Mouse (Mus musculus) megakaryocyte, embryonic 14.5 days (primary cell): Measurements from ENCODE around the gene Sept8.

Experiments used
- FLI1 ChIP-seq: IDR thresholded peaks from 2 replicates; pipeline ENCODE4 v1.6.1; 2012; ENCODE audit warnings: low read length, inconsistent platforms, mixed read lengths
- GATA1 ChIP-seq: IDR thresholded peaks from 3 replicates; pipeline ENCODE4 v1.6.1; 2012; ENCODE audit warnings: mixed read lengths, low read length, inconsistent platforms, borderline replicate concordance

GRCm38 (mm10) chr11:53546271-53546670 is 27.2 kb downstream of the Sept8 start:
- no peak for TF ChIP-seq GATA1
- no peak for TF ChIP-seq FLI1
